Mouse (Mus musculus) neutrophil, adult 83 days (primary cell): ENCODE data around the gene Gdap2. TPM values are rescaled to one million over a fixed set of nuclear protein-coding genes. Genes with fewer than 3 reads are reported as not detected.

Source experiments
- total RNA-seq, 2 experiments: library from RNA; stranded (reverse); gene quantifications; one replicate each; pipeline ENCODE4 v1.2.4; 2023

The Gdap2 gene
- total RNA-seq: 10 to 100 TPM; 27.1 to 27.5 TPM

GRCm38 (mm10) chr3:100162315-100163105 lies at the start of gene Gdap2, which contains the start of gene Wdr3:
TSS of gene Gdap2 (plus strand) at chr3:100162381.
TSS of gene Wdr3 (minus strand) at chr3:100162407.

Other genes starting within 250 kb of the Gdap2 start
- 10 to 100 TPM; 28.0 to 36.0 TPM for gene Wdr3, start within 50 bp of the Gdap2 start, total RNA-seq